Mouse (Mus musculus) myocyte (in vitro differentiated cells): Measurements from ENCODE around the gene Fam32a.

Experiments
- CEBPB ChIP-seq: IDR thresholded peaks from 2 replicates; pipeline ENCODE4 v1.6.1; 2011; ENCODE audit warnings: mild to moderate bottlenecking, moderate library complexity; ENCODE audit not compliant: poor library complexity, insufficient read depth, severe bottlenecking
- E2F4 ChIP-seq: IDR thresholded peaks from one replicate; pipeline ENCODE4 v1.6.1; 2011; ENCODE audit warnings: mild to moderate bottlenecking, control low read depth, moderate library complexity; ENCODE audit not compliant: insufficient read depth
- MAX ChIP-seq: IDR thresholded peaks from one replicate; pipeline ENCODE4 v1.6.1; 2011; ENCODE audit warnings: low read depth, mild to moderate bottlenecking, control low read depth
- MYOD1 ChIP-seq, 3 experiments: IDR thresholded peaks; one replicate each; pipeline ENCODE4 v1.6.1; 2011; ENCODE audit warnings: control low read depth in 2 of 3, low read depth in 2 of 3, mild to moderate bottlenecking in 2 of 3, moderate library complexity in 1 of 3; ENCODE audit not compliant: insufficient read length in 2 of 3, control insufficient read depth in 1 of 3
- MYOG ChIP-seq, 3 experiments: IDR thresholded peaks; one replicate each; pipeline ENCODE4 v1.6.1; 2011; ENCODE audit warnings: control low read depth in 2 of 3, low read depth in 2 of 3, mild to moderate bottlenecking in 2 of 3; ENCODE audit not compliant: insufficient read length in 2 of 3, control insufficient read depth in 1 of 3, insufficient read depth in 1 of 3
- POLR2A ChIP-seq: IDR thresholded peaks from one replicate; pipeline ENCODE4 v1.6.1; 2011; ENCODE audit warnings: low read depth, mild to moderate bottlenecking, control low read depth, moderate library complexity; ENCODE audit not compliant: insufficient read length
- POLR2AphosphoS2 ChIP-seq: IDR thresholded peaks from one replicate; pipeline ENCODE4 v1.6.1; 2011; ENCODE audit warnings: low read depth, control low read depth; ENCODE audit not compliant: insufficient read length
- TCF12 ChIP-seq: IDR thresholded peaks from one replicate; pipeline ENCODE4 v1.6.1; 2011; ENCODE audit warnings: mild to moderate bottlenecking, control low read depth; ENCODE audit not compliant: poor library complexity, insufficient read depth, severe bottlenecking
- TCF3 ChIP-seq: IDR thresholded peaks from one replicate; pipeline ENCODE4 v1.6.1; 2011; ENCODE audit warnings: low read depth, control low read depth; ENCODE audit not compliant: insufficient read length
- USF1 ChIP-seq: IDR thresholded peaks from one replicate; pipeline ENCODE4 v1.6.1; 2011; ENCODE audit warnings: low read depth, mild to moderate bottlenecking, control low read depth, moderate library complexity

GRCm38 (mm10) chr8:72273111-72273770 lies 53.7 kb downstream of the Fam32a start:
- no peak for TF ChIP-seq POLR2A
- TF ChIP-seq USF1, result no peak
- TF ChIP-seq CEBPB, result no peak
- no peak for TF ChIP-seq E2F4
- no peak for TF ChIP-seq POLR2AphosphoS2
- TF ChIP-seq MYOD1 (IDR thresholded peaks at IDR 0.05; ENCODE audit: control insufficient read depth in 1 of 3, insufficient read length in 2 of 3, low read depth in 2 of 3), result no peak
- no peak for TF ChIP-seq MYOG (IDR thresholded peaks at IDR 0.05; ENCODE audit: control insufficient read depth in 1 of 3, insufficient read depth in 1 of 3, insufficient read length in 2 of 3, low read depth in 2 of 3)
- TF ChIP-seq TCF12, result no peak
- no peak for TF ChIP-seq MAX
- no peak for TF ChIP-seq TCF3
